Mouse (Mus musculus): ENCODE data around the gene Gm28308. TPM values are rescaled to one million over a fixed set of nuclear protein-coding genes. Genes with fewer than 3 reads are reported as not detected.

The Gm28308 gene
- total RNA-seq, 2 experiments from 2014 or later = not detected

GRCm38 (mm10) chr6:52217895-52218642 is 4.9 kb upstream of the Gm28308 start:
- TF ChIP-seq CTCF (conservative IDR thresholded peaks at IDR 0.05) = no peak
- no peak overlapping the region for H3K27ac ChIP-seq
- DNase-seq (ENCODE audit: low spot score in 2 of 2) = no peak
- no peak overlapping the region for H3K4me3 ChIP-seq

GRCm38 (mm10) chr6:52217459-52217768 is 4.3 kb upstream of the Gm28308 start:
- no peak overlapping the region for H3K27ac ChIP-seq
- TF ChIP-seq CTCF (conservative IDR thresholded peaks at IDR 0.05) = no peak
- DNase-seq (ENCODE audit: low spot score in 2 of 2) = no peak
- no peak overlapping the region for H3K4me3 ChIP-seq

- no peak overlapping the region for H3K27ac ChIP-seq
- DNase-seq (ENCODE audit: low spot score in 2 of 2) = no peak
- no peak for TF ChIP-seq CTCF (conservative IDR thresholded peaks at IDR 0.05)
- no peak overlapping the region for H3K4me3 ChIP-seq
Observed at GRCm38 (mm10) chr6:52216691-52217458, 3.7 kb upstream of the Gm28308 start.

- H3K27ac ChIP-seq = no peak overlapping the region
- no peak for TF ChIP-seq CTCF (conservative IDR thresholded peaks at IDR 0.05)
- DNase-seq (ENCODE audit: low spot score in 2 of 2) = no peak
- no peak overlapping the region for H3K4me3 ChIP-seq
Observed at GRCm38 (mm10) chr6:52215771-52216535, 2.8 kb upstream of the Gm28308 start.

- Histone ChIP-seq H3K4me3 (no peak overlapping the region), H3K27ac (no peak overlapping the region)
- TF ChIP-seq CTCF (conservative IDR thresholded peaks at IDR 0.05) = no peak
- DNase-seq (ENCODE audit: low spot score in 2 of 2) = no peak
Observed at GRCm38 (mm10) chr6:52215070-52215469, 1.9 kb upstream of the Gm28308 start.

- Histone ChIP-seq H3K4me3 (no peak overlapping the region), H3K27ac (no peak overlapping the region)
- TF ChIP-seq CTCF (conservative IDR thresholded peaks at IDR 0.05) = no peak
- DNase-seq (ENCODE audit: low spot score in 2 of 2) = no peak
Observed at GRCm38 (mm10) chr6:52214271-52214670, 1.1 kb upstream of the Gm28308 start.

GRCm38 (mm10) chr6:52212556-52213118 is 502 bp downstream of the Gm28308 start:
- Histone ChIP-seq H3K27ac (no peak overlapping the region), H3K4me3 (no peak overlapping the region)
- no peak for TF ChIP-seq CTCF (conservative IDR thresholded peaks at IDR 0.05)
- DNase-seq (ENCODE audit: low spot score in 2 of 2) = no peak

GRCm38 (mm10) chr6:52211961-52212360 is 1.2 kb downstream of the Gm28308 start:
- no peak for DNase-seq (ENCODE audit: low spot score in 2 of 2)
- TF ChIP-seq CTCF (conservative IDR thresholded peaks at IDR 0.05) = no peak

GRCm38 (mm10) chr6:52211170-52211935 is 1.8 kb downstream of the Gm28308 start:
- Histone ChIP-seq H3K4me3 (no peak overlapping the region), H3K27ac (no peak overlapping the region)
- TF ChIP-seq CTCF (conservative IDR thresholded peaks at IDR 0.05) = peak; percentile 95
- DNase-seq (ENCODE audit: low spot score in 2 of 2) = peak; percentile 19 to 62

More at GRCm38 (mm10) chr6:52211961-52212360, 1.2 kb downstream of the Gm28308 start:
- Histone ChIP-seq H3K27ac (no peak overlapping the region), H3K4me3 (no peak overlapping the region)

- no peak overlapping the region for H3K4me3 ChIP-seq
- no peak for DNase-seq (ENCODE audit: low spot score in 2 of 2)
- no peak for TF ChIP-seq CTCF (conservative IDR thresholded peaks at IDR 0.05)
- H3K27ac ChIP-seq = no peak overlapping the region
Observed at GRCm38 (mm10) chr6:52209685-52210046, 3.5 kb downstream of the Gm28308 start.

GRCm38 (mm10) chr6:52208868-52209684 is 4.1 kb downstream of the Gm28308 start:
- Histone ChIP-seq H3K4me3 (no peak overlapping the region), H3K27ac (no peak overlapping the region)
- DNase-seq (ENCODE audit: low spot score in 2 of 2) = no peak
- no peak for TF ChIP-seq CTCF (conservative IDR thresholded peaks at IDR 0.05)

All from layer of hippocampus, adult 2 months (tissue).